Mouse (Mus musculus) kidney, embryonic 16.5 days (tissue): ENCODE measurements around the gene Krtap10-4. TPM values are rescaled to one million over a fixed set of nuclear protein-coding genes. Genes with fewer than 3 reads are reported as not detected.

Experiments
- ATAC-seq: fragments of 200-750 bp; cut with Nextera tagmentation; 2 replicates; pipeline ENCODE4 v1.8.0; 2017; ENCODE audit warnings: moderate TSS enrichment; ENCODE audit not compliant: low FRiP score, low TSS enrichment
- H3K27ac ChIP-seq: fragments of 300-500 bp; sonication (generic); 2 replicates; pipeline ENCODE4 v1.5.1; 2014; ENCODE audit warnings: low read length
- H3K27me3 ChIP-seq: fragments of 300-500 bp; sonication (generic); 2 replicates; pipeline ENCODE4 v1.6.1; 2014; ENCODE audit warnings: low read length, control low read depth, mixed read lengths; ENCODE audit not compliant: insufficient read depth
- H3K36me3 ChIP-seq: fragments of 300-500 bp; sonication (generic); 2 replicates; pipeline ENCODE4 v1.6.1; 2014; ENCODE audit warnings: low read length, control low read depth, mixed read lengths; ENCODE audit not compliant: insufficient read depth
- H3K4me1 ChIP-seq: fragments of 300-500 bp; sonication (generic); 2 replicates; pipeline ENCODE4 v1.6.1; 2014; ENCODE audit warnings: low read length, control low read depth, mixed read lengths; ENCODE audit not compliant: insufficient read depth
- H3K4me2 ChIP-seq: fragments of 300-500 bp; sonication (generic); replicated peaks from 2 replicates; pipeline ENCODE4 v1.6.1; 2014; ENCODE audit warnings: low read depth, low read length
- H3K4me3 ChIP-seq: fragments of 300-500 bp; sonication (generic); 2 replicates; pipeline ENCODE4 v1.5.1; 2014; ENCODE audit warnings: mild to moderate bottlenecking, low read length
- H3K9ac ChIP-seq: fragments of 300-500 bp; sonication (generic); replicated peaks from 2 replicates; pipeline ENCODE4 v1.6.1; 2014; ENCODE audit warnings: low read length
- H3K9me3 ChIP-seq: fragments of 300-500 bp; sonication (generic); 2 replicates; pipeline ENCODE4 v1.6.1; 2016; ENCODE audit warnings: low read length, control low read depth
- WGBS: fragments of 180-500 bp; shearing (Covaris S2); extraction: QIAGEN DNeasy Blood & Tissue Kit; methylation state at CpG from one replicate; pipeline ENCODE4 v1.1.7; 2014; 5-methylcytosine and 5-hydroxymethylcytosine counted together
- polyA plus RNA-seq: library from polyadenylated mRNA; unstranded; fragments of >200 nt; fragmentation: Nextera tagmentation; extraction: Ambion mirVana; gene quantifications from 2 replicates; pipeline ENCODE4 v1.2.1, GENCODE M21; 2015

The Krtap10-4 gene
- not detected in 2 replicates for polyA plus RNA-seq

DNA sequence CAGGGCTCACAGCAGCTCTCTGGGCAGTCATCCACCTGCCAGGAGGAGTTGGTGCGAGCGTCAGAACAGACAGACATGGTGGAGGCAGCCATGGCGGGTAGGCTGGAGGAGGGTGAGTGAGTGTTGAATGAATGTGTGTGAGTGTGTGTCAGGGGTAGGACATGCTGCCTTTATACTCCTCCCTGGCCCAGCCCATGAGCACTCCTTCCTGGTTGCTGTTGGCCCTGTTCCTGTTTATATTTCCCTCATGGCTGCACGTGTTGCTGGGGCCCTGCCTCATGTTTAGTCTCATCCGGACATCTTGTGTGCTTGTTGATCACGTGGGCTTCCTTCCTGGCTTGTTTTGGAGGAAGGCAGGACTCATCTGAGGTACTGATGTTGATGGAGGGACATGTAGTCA lies at the start of gene Krtap10-4:
Gene Krtap10-4 (minus strand): TSS at position 145 of the 400 bp plus-strand sequence.
- Histone ChIP-seq H3K9ac (no peak within 1 kb of the TSS), H3K36me3 (no peaks in the 10 kb centered on the region), H3K27ac (no peak within 1 kb of the TSS), H3K4me2 (no peak within 1 kb of the TSS), H3K4me1 (no peaks in the 10 kb centered on the region), H3K9me3 (no peaks in the 10 kb centered on the region), H3K4me3 (no peak within 1 kb of the TSS), H3K27me3 (no peaks in the 10 kb centered on the region)
- WGBS = 69% methylated on average over 6 of the region's 6 CpGs
- no peak for ATAC-seq

DNA sequence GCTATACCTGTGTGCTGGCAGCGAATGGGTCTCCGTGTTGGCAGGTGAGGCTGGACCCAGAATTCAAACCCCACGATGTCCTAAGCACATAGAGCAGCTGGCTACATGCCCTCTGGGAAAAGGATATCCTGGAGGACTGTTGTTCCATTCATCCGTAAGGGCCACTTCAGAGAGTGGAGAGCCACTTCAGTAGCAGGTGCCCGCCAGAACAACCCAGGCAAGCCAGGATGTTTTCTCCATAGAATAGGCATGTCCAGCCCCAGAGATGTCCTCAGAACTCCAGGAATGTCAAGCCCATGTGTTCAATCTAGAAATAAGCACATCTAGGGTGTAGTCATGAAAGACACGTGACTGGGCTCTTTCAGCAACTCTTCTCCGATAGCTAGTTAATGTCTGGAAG lies 42.8 kb upstream of the Krtap10-4 start:
- no peaks in the 10 kb centered on the region for H3K4me1 ChIP-seq
- no peaks in the 10 kb centered on the region for H3K27me3 ChIP-seq
- 86% methylated on average over 7 of the region's 7 CpGs for WGBS
- no peak overlapping the region for H3K27ac ChIP-seq
- no peak overlapping the region for H3K4me2 ChIP-seq
- ATAC-seq = no peak
- H3K9ac ChIP-seq = no peak overlapping the region
- no peak overlapping the region for H3K4me3 ChIP-seq
- no peaks in the 10 kb centered on the region for H3K36me3 ChIP-seq
- no peaks in the 10 kb centered on the region for H3K9me3 ChIP-seq

DNA sequence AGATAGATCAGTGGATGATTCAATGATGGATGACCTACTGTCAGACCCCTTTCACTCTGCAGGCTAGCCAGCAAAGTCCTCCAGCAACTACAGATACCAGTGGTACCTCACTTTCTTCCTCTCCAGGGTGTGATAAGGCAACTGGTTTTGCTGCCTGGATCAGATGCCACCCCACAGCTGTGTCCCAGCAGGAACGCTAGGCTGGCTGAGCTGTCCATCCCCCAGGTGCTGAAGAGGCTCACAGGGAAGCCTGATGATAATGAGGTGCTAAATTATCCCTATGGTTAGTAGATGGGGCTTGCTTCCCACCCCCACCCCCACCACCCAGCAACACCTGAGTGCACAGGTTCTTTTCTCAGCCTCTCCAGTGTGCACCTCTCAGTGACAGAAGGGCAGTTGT lies 40.7 kb upstream of the Krtap10-4 start:
- Histone ChIP-seq H3K27me3 (no peaks in the 10 kb centered on the region), H3K4me1 (no peaks in the 10 kb centered on the region), H3K36me3 (no peaks in the 10 kb centered on the region), H3K4me2 (no peak overlapping the region), H3K9me3 (no peaks in the 10 kb centered on the region), H3K4me3 (no peak overlapping the region), H3K9ac (no peak overlapping the region), H3K27ac (no peak overlapping the region)
- ATAC-seq = no peak
- WGBS = 5% methylated on average over 1 of the region's 1 CpGs

DNA sequence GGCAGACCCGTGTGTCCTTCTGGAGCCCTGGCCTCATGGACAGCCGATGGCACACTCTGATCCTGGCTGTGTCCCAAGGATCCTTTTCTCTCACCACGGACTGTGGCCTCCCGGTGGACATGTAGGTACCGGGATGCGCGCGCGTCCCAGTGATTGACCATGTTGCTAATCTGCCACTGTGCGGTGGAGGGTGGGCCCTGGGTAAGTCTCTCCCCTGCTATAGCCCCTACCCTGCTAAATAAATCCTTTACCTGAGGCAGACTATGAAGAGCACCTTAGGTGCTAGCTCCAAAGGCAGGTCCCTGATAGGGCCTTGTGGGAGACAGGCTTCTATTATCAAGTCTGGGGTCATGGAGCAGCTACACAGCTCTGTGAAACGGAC lies 37.9 kb upstream of the Krtap10-4 start:
- H3K9ac ChIP-seq = no peak overlapping the region
- peak; percentile 5; the same call in 1 of the 2 replicates for ATAC-seq

DNA sequence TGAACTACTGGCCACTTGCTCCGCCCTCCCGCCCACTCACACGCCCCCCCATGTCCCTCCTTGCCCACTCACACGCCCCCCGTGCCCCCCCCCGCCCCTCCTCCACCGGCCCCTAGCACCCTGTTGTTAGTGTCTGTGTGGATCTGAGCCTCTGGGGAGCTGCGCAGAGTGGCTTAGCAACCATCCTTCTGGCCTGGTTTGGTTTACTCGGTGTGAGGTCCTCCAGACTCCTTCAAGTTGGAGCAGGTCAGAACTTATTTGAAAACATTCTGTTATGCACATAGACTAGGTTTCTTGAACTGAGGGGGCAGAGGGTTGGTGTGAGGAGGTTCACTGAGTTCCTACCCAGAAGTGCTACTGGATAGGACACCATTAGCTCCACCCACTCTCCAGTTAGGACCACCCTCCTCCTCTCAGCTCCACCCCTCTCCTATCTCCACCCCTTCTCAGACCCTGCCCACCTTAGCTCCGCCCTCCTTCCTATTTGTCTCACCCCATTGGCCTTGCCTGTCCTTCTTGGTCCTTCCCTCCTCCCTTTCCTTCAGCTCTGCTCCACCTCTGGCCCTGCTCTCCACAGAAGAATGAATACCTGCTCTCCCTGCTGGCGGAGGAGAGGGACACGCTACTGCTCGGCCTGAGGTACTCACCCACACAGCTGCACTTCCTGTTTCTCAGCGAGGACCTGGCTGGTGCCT lies 37.3 kb upstream of the Krtap10-4 start:
- no peak overlapping the region for H3K27ac ChIP-seq
- WGBS = 29% methylated on average over 14 of the region's 14 CpGs
- no peaks in the 10 kb centered on the region for H3K27me3 ChIP-seq
- H3K9ac ChIP-seq = no peak overlapping the region
- H3K36me3 ChIP-seq = no peaks in the 10 kb centered on the region
- peak; percentile 95 for ATAC-seq
- H3K4me2 ChIP-seq = peak overlapping the region; percentile 40
- H3K4me3 ChIP-seq = peak overlapping the region; percentile 32
- H3K9me3 ChIP-seq = no peaks in the 10 kb centered on the region
- no peaks in the 10 kb centered on the region for H3K4me1 ChIP-seq

More for the DNA sequence above, 37.9 kb upstream of the Krtap10-4 start:
- no peak overlapping the region for H3K27ac ChIP-seq
- H3K36me3 ChIP-seq = no peaks in the 10 kb centered on the region
- peak overlapping the region; percentile 40 for H3K4me2 ChIP-seq
- H3K4me1 ChIP-seq = no peaks in the 10 kb centered on the region
- no peaks in the 10 kb centered on the region for H3K27me3 ChIP-seq
- H3K9me3 ChIP-seq = no peaks in the 10 kb centered on the region
- H3K4me3 ChIP-seq = peak overlapping the region; percentile 32
- WGBS = 31% methylated on average over 11 of the region's 11 CpGs

DNA sequence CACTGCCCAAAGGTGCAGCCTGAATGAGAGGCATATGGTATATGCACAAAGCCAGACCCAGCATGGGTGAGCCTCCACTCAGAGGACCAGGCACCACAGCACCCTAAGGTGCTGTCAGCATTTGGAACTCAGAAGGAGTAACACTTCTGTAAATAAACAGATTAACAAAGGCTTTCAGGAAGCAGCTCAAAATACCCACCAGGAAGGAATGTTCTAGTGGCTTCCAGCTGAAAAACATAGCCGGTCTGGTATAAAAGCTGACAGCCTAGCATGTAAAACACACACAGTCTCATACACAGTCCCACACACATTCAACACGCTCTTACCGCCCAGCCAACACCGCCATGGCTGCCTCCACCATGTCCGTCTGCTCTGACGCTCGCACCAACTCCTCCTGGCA lies 34.8 kb upstream of the Krtap10-4 start, which contains the start of gene Gm3285:
Gene Gm3285 (plus strand): TSS at position 301 of the 400 bp plus-strand sequence.
- H3K9me3 ChIP-seq = 0 out of 2 replicates have a peak, but pooled peaks cover 2% of the 10 kb centered on the region
- no peak for ATAC-seq

DNA sequence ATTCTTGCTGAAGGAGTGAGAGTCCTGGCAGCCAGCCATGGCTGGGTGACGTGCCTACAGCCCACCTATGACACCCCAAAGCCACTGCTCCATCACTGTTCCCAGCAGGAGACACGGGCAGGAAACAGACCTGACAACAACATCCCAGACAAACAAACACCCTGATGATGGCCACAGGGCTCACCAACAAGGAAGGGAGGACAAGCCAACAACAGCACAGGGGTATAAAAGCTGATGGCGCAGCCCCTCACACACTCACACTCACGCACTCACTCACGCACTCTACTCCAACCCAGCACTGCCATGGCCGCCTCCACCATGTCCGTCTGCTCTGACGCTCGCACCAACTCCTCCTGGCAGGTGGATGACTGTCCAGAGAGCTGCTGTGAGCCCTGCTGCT lies 25.7 kb upstream of the Krtap10-4 start, which contains the start of gene Gm10318:
Gene Gm10318 (plus strand): TSS at position 301 of the 400 bp plus-strand sequence.
- Histone ChIP-seq H3K36me3 (no peaks in the 10 kb centered on the region), H3K4me3 (no peak within 1 kb of the TSS), H3K4me2 (no peak within 1 kb of the TSS), H3K4me1 (no peaks in the 10 kb centered on the region), H3K9ac (no peak within 1 kb of the TSS), H3K27ac (no peak within 1 kb of the TSS), H3K27me3 (no peaks in the 10 kb centered on the region), H3K9me3 (no peaks in the 10 kb centered on the region)
- 72% methylated on average over 8 of the region's 9 CpGs for WGBS
- no peak for ATAC-seq

More for the DNA sequence above, 34.8 kb upstream of the Krtap10-4 start, which contains the start of gene Gm3285:
- Histone ChIP-seq H3K27ac (no peak within 1 kb of the TSS), H3K4me3 (no peak within 1 kb of the TSS), H3K27me3 (no peaks in the 10 kb centered on the region), H3K9ac (no peak within 1 kb of the TSS), H3K4me2 (no peak within 1 kb of the TSS), H3K4me1 (no peaks in the 10 kb centered on the region), H3K36me3 (no peaks in the 10 kb centered on the region)
- 64% methylated on average over 7 of the region's 7 CpGs for WGBS

DNA sequence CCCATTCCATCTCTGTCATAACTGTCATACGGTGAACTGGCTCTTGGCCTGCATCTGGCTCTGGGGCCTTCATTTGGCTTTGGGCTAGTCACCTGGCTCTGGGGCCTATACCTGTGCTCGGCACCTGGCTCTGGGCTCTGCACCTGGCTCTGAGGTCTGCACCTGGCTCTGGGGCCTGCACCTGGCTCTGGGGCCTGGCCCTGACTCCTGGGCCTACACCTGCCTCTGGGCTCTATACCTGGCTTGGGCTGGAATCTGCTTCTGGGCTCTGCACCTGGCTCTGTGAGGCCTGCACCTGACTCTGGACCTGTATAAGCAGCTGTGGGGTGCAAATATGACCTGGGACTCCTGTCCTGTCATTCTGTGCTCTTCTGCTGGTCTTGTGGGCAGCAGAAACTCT lies 20.6 kb upstream of the Krtap10-4 start:
- H3K36me3 ChIP-seq = no peaks in the 10 kb centered on the region
- H3K4me1 ChIP-seq = no peaks in the 10 kb centered on the region
- no peak overlapping the region for H3K4me3 ChIP-seq
- no peak for ATAC-seq
- no peak overlapping the region for H3K4me2 ChIP-seq
- H3K9me3 ChIP-seq = peaks cover 14% of the 10 kb centered on the region; the same call in 1 of the 2 replicates
- 75% methylated on average over 2 of the region's 2 CpGs for WGBS
- no peaks in the 10 kb centered on the region for H3K27me3 ChIP-seq
- H3K27ac ChIP-seq = no peak overlapping the region
- no peak overlapping the region for H3K9ac ChIP-seq

DNA sequence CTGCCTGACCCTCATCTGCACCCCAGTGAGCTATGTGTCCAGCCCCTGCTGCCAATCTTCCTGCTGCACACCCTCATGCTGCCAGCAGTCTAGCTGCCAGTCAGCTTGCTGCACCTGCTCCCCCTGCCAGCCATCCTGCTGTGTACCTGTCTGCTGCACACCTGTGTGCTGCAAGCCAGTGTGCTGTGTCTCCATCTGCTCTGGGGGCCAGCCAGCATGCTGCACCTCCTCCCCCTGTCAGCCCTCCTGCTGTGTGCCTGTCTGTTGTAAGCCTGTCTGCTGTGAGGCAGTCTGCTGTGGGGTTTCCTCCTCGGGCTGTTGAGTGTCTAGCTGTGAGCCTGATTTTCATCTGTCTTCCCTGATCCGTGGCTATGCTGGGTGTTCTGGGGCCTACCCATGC lies 20.1 kb upstream of the Krtap10-4 start:
- no peaks in the 10 kb centered on the region for H3K27me3 ChIP-seq
- H3K4me1 ChIP-seq = no peaks in the 10 kb centered on the region
- no peaks in the 10 kb centered on the region for H3K36me3 ChIP-seq
- no peak for ATAC-seq
- WGBS = 26% methylated on average over 2 of the region's 2 CpGs
- H3K9me3 ChIP-seq = peaks cover 14% of the 10 kb centered on the region; the same call in 1 of the 2 replicates
- H3K9ac ChIP-seq = no peak overlapping the region
- H3K4me3 ChIP-seq = no peak overlapping the region
- H3K4me2 ChIP-seq = no peak overlapping the region
- H3K27ac ChIP-seq = no peak overlapping the region

DNA sequence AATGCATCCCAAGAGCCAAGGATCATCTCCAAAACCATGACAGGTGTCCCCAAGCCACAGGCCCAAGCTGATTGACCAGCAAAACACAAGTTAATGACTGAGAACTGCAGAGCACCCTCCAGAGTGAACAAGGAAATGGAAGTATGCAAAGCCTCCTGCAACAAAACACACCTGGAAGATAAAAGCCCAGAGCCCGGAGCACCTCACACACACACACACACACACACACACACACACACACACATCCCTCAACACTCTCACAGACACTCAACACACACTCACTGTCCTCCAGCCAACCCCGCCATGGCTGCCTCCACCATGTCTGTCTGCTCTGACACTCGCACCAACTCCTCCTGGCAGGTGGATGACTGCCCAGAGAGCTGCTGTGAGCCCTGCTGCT lies 19.6 kb upstream of the Krtap10-4 start, which contains the start of gene Gm36176:
Gene Gm36176 (plus strand): TSS at position 301 of the 400 bp plus-strand sequence.
- no peak for ATAC-seq
- Histone ChIP-seq H3K9me3 (peaks cover 14% of the 10 kb centered on the region; the same call in 1 of the 2 replicates), H3K4me2 (no peak within 1 kb of the TSS), H3K27ac (no peak within 1 kb of the TSS), H3K4me3 (no peak within 1 kb of the TSS), H3K9ac (no peak within 1 kb of the TSS), H3K4me1 (no peaks in the 10 kb centered on the region), H3K36me3 (no peaks in the 10 kb centered on the region), H3K27me3 (no peaks in the 10 kb centered on the region)
- 71% methylated on average over 2 of the region's 3 CpGs for WGBS
